Mouse (Mus musculus) small intestine, adult 10 weeks (tissue): ENCODE results near the gene Cldn34b4. TPM values are rescaled to one million over a fixed set of nuclear protein-coding genes. Genes with fewer than 3 reads are reported as not detected.

Experiments
- polyA plus RNA-seq: library from polyadenylated mRNA; stranded (reverse); fragments of 350-450 nt; fragmentation: Illumina TruSeq; extraction: RNeasy Lipid Tissue Mini Kit (QIAGEN cat#74804); gene quantifications from one replicate; pipeline ENCODE4 v1.2.3, GENCODE M21; 2014; ENCODE audit warnings: low replicate concordance

The Cldn34b4 gene
- not detected for polyA plus RNA-seq

GRCm38 (mm10) chrX:76393050-76393449, at the start of gene Cldn34b4:
Gene Cldn34b4, plus strand, starts transcription at chrX:76393350.

Other genes starting within 250 kb of the Cldn34b4 start
- gene Cldn34b3, start 129.0 kb upstream of the Cldn34b4 start, polyA plus RNA-seq = not detected
- not detected for gene Cldn34d, start 209.6 kb downstream of the Cldn34b4 start, polyA plus RNA-seq